Mouse (Mus musculus) heart, embryonic 13.5 days (tissue): ENCODE measurements around the gene Cln6. TPM values are rescaled to one million over a fixed set of nuclear protein-coding genes. Genes with fewer than 3 reads are reported as not detected.
"Not testable (repeated sequence)": the region's sequence is repeated elsewhere in the genome, so short reads cannot be mapped to it uniquely, and the experiment has no call there.

Experiments used
- ATAC-seq: fragments of 200-750 bp; cut with Nextera tagmentation; 2 replicates; pipeline ENCODE4 v1.8.0; 2017; ENCODE audit warnings: moderate TSS enrichment; ENCODE audit not compliant: insufficient number of reproducible peaks, low FRiP score, low TSS enrichment; ENCODE audit errors: extremely low read depth
- H3K27ac ChIP-seq: fragments of 300-500 bp; sonication (generic); replicated peaks from 2 replicates; pipeline ENCODE4 v1.5.1; 2015; ENCODE audit warnings: moderate library complexity, mild to moderate bottlenecking, inconsistent platforms
- H3K27me3 ChIP-seq: fragments of 300-500 bp; sonication (generic); replicated peaks from 2 replicates; pipeline ENCODE4 v1.6.1; 2015; ENCODE audit warnings: mild to moderate bottlenecking, inconsistent platforms
- H3K36me3 ChIP-seq: fragments of 300-500 bp; sonication (generic); 2 replicates; pipeline ENCODE4 v1.6.1; 2015; ENCODE audit warnings: mild to moderate bottlenecking, inconsistent platforms
- H3K4me1 ChIP-seq: fragments of 300-500 bp; sonication (generic); 2 replicates; pipeline ENCODE4 v1.6.1; 2015; ENCODE audit warnings: inconsistent platforms
- H3K4me2 ChIP-seq: fragments of 300-500 bp; sonication (generic); 2 replicates; pipeline ENCODE4 v1.6.1; 2015; ENCODE audit warnings: inconsistent platforms, mild to moderate bottlenecking, moderate library complexity
- H3K4me3 ChIP-seq: fragments of 300-500 bp; sonication (generic); 2 replicates; pipeline ENCODE4 v1.5.1; 2015; ENCODE audit warnings: moderate library complexity, mild to moderate bottlenecking, inconsistent platforms
- H3K9ac ChIP-seq: fragments of 300-500 bp; sonication (generic); 2 replicates; pipeline ENCODE4 v1.6.1; 2015; ENCODE audit warnings: inconsistent platforms, mild to moderate bottlenecking, moderate library complexity
- H3K9me3 ChIP-seq: fragments of 300-500 bp; sonication (generic); 2 replicates; pipeline ENCODE4 v1.6.1; 2016; ENCODE audit warnings: inconsistent platforms
- WGBS: fragments of 180-500 bp; shearing (Covaris S2); methylation state at CpG from one replicate; pipeline ENCODE4 v1.1.7; 2015; ENCODE audit warnings: mixed read lengths; 5-methylcytosine and 5-hydroxymethylcytosine counted together
- polyA plus RNA-seq: library from polyadenylated mRNA; unstranded; fragments of >200 nt; fragmentation: Nextera tagmentation; extraction: Ambion mirVana; gene quantifications from 2 replicates; pipeline ENCODE4 v1.2.1, GENCODE M21; 2015

The Cln6 gene
- polyA plus RNA-seq, 1 experiment from 2014 or later, result 19.5 TPM

GRCm38 (mm10) chr9:62817099-62817571 lies 21.4 kb upstream of the Cln6 start:
- Histone ChIP-seq H3K4me3 (0 out of 2 replicates have a peak overlapping the region, but pooled peaks have one; percentile 11), H3K4me2 (peak overlapping the region; percentile 43), H3K27ac (peak overlapping the region; percentile 75), H3K9me3 (no peaks in the 10 kb centered on the region), H3K27me3 (no peaks in the 10 kb centered on the region), H3K9ac (peak overlapping the region; percentile 59), H3K4me1 (peaks cover 34% of the 10 kb centered on the region), H3K36me3 (no peaks in the 10 kb centered on the region)
- no peak for ATAC-seq
- 41% methylated on average over 12 of the region's 12 CpGs for WGBS

- Histone ChIP-seq H3K36me3 (no peaks in the 10 kb centered on the region), H3K4me3 (no peak overlapping the region), H3K4me1 (peaks cover 26% of the 10 kb centered on the region), H3K27ac (peak overlapping the region; percentile 75), H3K9me3 (no peaks in the 10 kb centered on the region), H3K4me2 (no peak overlapping the region), H3K9ac (no peak overlapping the region), H3K27me3 (no peaks in the 10 kb centered on the region)
- ATAC-seq, result no peak
- 59% methylated on average over 4 of the region's 4 CpGs for WGBS
Observed at GRCm38 (mm10) chr9:62817828-62818614, 20.6 kb upstream of the Cln6 start.

DNA sequence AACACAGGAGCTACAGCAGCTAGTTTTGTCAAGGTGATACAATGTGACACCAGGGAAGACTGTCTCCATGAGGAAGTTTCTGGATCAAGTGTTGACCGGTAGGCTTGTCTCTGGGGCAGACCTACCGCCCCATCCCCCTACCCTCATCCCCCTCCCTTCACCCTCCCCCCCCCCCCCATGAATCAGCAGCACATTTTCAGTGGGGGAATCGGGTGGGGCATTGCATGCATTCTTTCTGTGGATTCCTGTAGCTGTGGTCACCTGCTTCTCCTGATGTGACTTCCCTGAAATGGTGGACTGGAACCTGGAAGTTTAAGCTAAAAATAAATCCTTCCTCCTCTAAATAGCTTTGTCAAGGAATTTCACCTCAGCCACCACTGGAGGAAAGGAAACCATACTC lies 19.1 kb upstream of the Cln6 start:
- no peak for ATAC-seq

GRCm38 (mm10) chr9:62819910-62820309 lies 18.7 kb upstream of the Cln6 start:
- H3K27ac ChIP-seq, ATAC-seq, H3K36me3 ChIP-seq, H3K9ac ChIP-seq, H3K4me3 ChIP-seq, H3K9me3 ChIP-seq, H3K27me3 ChIP-seq, H3K4me2 ChIP-seq: not testable (repeated sequence)
- WGBS, result 82% methylated on average over 6 of the region's 6 CpGs
- peaks cover 26% of the 10 kb centered on the region for H3K4me1 ChIP-seq

More for the DNA sequence above, 19.1 kb upstream of the Cln6 start:
- 58% methylated on average over 3 of the region's 3 CpGs for WGBS
- Histone ChIP-seq H3K27me3 (no peaks in the 10 kb centered on the region), H3K9me3 (no peaks in the 10 kb centered on the region), H3K4me2 (no peak overlapping the region), H3K36me3 (no peaks in the 10 kb centered on the region), H3K4me3 (no peak overlapping the region), H3K9ac (no peak overlapping the region), H3K27ac (no peak overlapping the region), H3K4me1 (peaks cover 26% of the 10 kb centered on the region)

- H3K9me3 ChIP-seq, result no peaks in the 10 kb centered on the region
Observed at GRCm38 (mm10) chr9:62820829-62821228, 17.8 kb upstream of the Cln6 start.

GRCm38 (mm10) chr9:62821811-62822210 lies 16.8 kb upstream of the Cln6 start:
- Histone ChIP-seq H3K27ac (no peak overlapping the region), H3K4me1 (peaks cover 36% of the 10 kb centered on the region), H3K9ac (no peak overlapping the region), H3K36me3 (no peaks in the 10 kb centered on the region), H3K4me3 (no peak overlapping the region), H3K27me3 (no peaks in the 10 kb centered on the region), H3K4me2 (no peak overlapping the region), H3K9me3 (no peaks in the 10 kb centered on the region)
- 90% methylated on average over 7 of the region's 7 CpGs for WGBS
- ATAC-seq, result no peak

More at GRCm38 (mm10) chr9:62820829-62821228, 17.8 kb upstream of the Cln6 start:
- no peaks in the 10 kb centered on the region for H3K27me3 ChIP-seq
- H3K4me3 ChIP-seq, result no peak overlapping the region
- ATAC-seq, result no peak
- no peaks in the 10 kb centered on the region for H3K36me3 ChIP-seq
- WGBS, result 85% methylated on average over 6 of the region's 6 CpGs
- no peak overlapping the region for H3K27ac ChIP-seq
- no peak overlapping the region for H3K9ac ChIP-seq
- H3K4me2 ChIP-seq, result no peak overlapping the region
- H3K4me1 ChIP-seq, result peaks cover 34% of the 10 kb centered on the region

- Histone ChIP-seq H3K27me3 (no peaks in the 10 kb centered on the region), H3K4me1 (peaks cover 31% of the 10 kb centered on the region), H3K27ac (peak overlapping the region; percentile 36; the same call in 1 of the 2 replicates), H3K4me3 (no peak overlapping the region), H3K9me3 (no peaks in the 10 kb centered on the region), H3K36me3 (no peaks in the 10 kb centered on the region), H3K9ac (peak overlapping the region; percentile 52; the same call in 1 of the 2 replicates), H3K4me2 (peak overlapping the region; percentile 28)
- WGBS, result 11% methylated on average over 9 of the region's 9 CpGs
- ATAC-seq, result no peak
Observed at GRCm38 (mm10) chr9:62825791-62826393, 12.7 kb upstream of the Cln6 start.

DNA sequence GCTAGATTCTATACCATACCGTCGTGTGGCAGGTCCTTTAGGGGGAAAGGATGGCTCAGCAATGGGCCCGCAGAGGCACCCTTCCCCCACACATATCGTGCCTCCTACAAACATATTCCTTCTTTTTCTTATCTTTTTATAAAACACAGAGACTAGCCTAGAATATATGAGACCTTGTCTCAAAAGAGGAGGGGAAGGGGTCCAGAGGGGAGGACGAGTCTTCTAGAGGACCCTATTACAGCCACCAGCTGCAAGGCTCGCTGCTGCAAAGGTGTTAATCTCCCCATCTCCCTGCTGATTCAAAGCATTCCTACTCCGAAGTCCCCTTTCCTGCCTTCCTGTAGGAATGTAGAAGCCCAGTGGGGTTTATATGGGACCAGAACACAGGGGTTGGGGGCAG lies 12.1 kb upstream of the Cln6 start:
- 12% methylated on average over 7 of the region's 7 CpGs for WGBS
- Histone ChIP-seq H3K9me3 (no peaks in the 10 kb centered on the region), H3K27ac (0 out of 2 replicates have a peak overlapping the region, but pooled peaks have one; percentile 36), H3K36me3 (no peaks in the 10 kb centered on the region), H3K4me1 (peaks cover 31% of the 10 kb centered on the region), H3K4me2 (peak overlapping the region; percentile 28), H3K9ac (peak overlapping the region; percentile 52; the same call in 1 of the 2 replicates), H3K4me3 (no peak overlapping the region), H3K27me3 (no peaks in the 10 kb centered on the region)
- no peak for ATAC-seq

DNA sequence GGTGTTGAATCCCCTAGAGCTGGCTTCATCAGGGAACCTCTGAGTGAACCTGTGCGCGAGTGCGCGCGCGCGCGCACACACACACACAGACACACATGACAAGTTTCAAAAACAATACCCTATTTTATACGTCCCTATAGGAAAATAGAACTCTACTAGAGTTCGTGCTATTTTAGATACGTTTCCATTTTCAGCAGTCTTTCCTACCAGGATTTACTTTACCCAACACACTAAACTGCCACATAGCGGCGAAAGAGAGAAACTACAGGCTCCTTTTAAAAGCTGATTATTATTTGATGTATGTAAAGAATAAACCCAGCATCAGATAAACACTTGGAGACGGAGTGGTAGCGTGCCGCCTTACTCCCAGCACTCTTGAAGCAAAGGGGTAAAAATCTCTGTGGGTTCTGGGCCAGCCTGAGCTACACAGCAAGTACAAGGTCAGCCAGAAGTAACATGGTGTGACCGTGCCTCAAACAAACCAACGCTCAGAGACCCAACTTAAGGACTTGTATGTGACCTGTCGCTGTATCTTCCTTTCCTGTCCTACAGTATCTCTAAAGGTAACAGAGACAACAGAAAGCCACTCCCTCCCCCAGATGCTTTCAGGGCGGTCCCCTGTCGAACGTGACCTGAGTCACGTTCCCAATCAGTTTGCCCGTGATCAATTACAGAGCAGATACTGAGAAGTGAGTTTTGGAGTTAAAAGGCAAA lies 10.5 kb upstream of the Cln6 start:
- Histone ChIP-seq H3K4me1 (peaks cover 31% of the 10 kb centered on the region), H3K4me3 (peak overlapping the region; percentile 45), H3K27me3 (no peaks in the 10 kb centered on the region), H3K4me2 (peak overlapping the region; percentile 71), H3K9me3 (no peaks in the 10 kb centered on the region), H3K36me3 (no peaks in the 10 kb centered on the region), H3K9ac (peak overlapping the region; percentile 65), H3K27ac (peak overlapping the region; percentile 65)
- 6% methylated on average over 24 of the region's 24 CpGs for WGBS
- no peak for ATAC-seq

GRCm38 (mm10) chr9:62828662-62829086 lies 9.9 kb upstream of the Cln6 start:
- Histone ChIP-seq H3K9me3 (no peaks in the 10 kb centered on the region), H3K4me3 (peak overlapping the region; percentile 45), H3K36me3 (no peaks in the 10 kb centered on the region), H3K9ac (peak overlapping the region; percentile 65; the same call in 1 of the 2 replicates), H3K27ac (peak overlapping the region; percentile 65), H3K27me3 (no peaks in the 10 kb centered on the region), H3K4me2 (peak overlapping the region; percentile 71), H3K4me1 (peaks cover 31% of the 10 kb centered on the region)
- ATAC-seq, result peak; percentile 84
- WGBS, result under 1% methylated on average over 23 of the region's 23 CpGs

GRCm38 (mm10) chr9:62829877-62830276 lies 8.7 kb upstream of the Cln6 start:
- no peak for ATAC-seq
- 66% methylated on average over 6 of the region's 6 CpGs for WGBS

More at GRCm38 (mm10) chr9:62829877-62830276, 8.7 kb upstream of the Cln6 start:
- Histone ChIP-seq H3K4me1 (peaks cover 31% of the 10 kb centered on the region), H3K27me3 (no peaks in the 10 kb centered on the region), H3K27ac (no peak overlapping the region), H3K36me3 (no peaks in the 10 kb centered on the region), H3K9me3 (no peaks in the 10 kb centered on the region), H3K9ac (no peak overlapping the region), H3K4me3 (no peak overlapping the region), H3K4me2 (no peak overlapping the region)
